In genomic region chr10:87711798-87712197, GRCm38 (mm10) we compare ENCODE assay signal across 11 mouse cellular contexts.
DNase-seq lines count a peak whose midpoint lies in the region; ATAC-seq and TF ChIP-seq lines count a peak whose summit lies in the region.
"Had no signal": no experiment of that assay in that cellular context is flagged by ENCODE, and none has a peak within 500 bp of the region (broad histone marks: within the 10 kb centered on the region; RNA-seq: fewer than 3 reads in every experiment).

No protein-coding gene starts in this region.

- H3K4me1 ChIP-seq in liver, adult 2 months (ENCODE audit: control insufficient read depth, insufficient read depth, low read length), result peaks cover 7% of the 10 kb centered on the region; the same call in 1 of the 2 replicates
- no peaks in the 10 kb centered on the region for H3K4me1 ChIP-seq in liver, embryonic 12.5 days
- 0 out of 2 replicates have a peak, but pooled peaks cover 3% of the 10 kb centered on the region for H3K4me1 ChIP-seq in kidney, adult 2 months (ENCODE audit: control insufficient read depth, insufficient read depth, low read length)
- H3K4me1 ChIP-seq: embryonic facial prominence, embryonic 10.5 days; neural tube, embryonic 12.5 days had no signal

- 10% methylated on average over 3 of the region's 3 CpGs for WGBS in liver, adult 2 months
- 53% methylated on average over 3 of the region's 3 CpGs for WGBS in liver, embryonic 12.5 days (ENCODE audit: insufficient replicate concordance)
- WGBS in kidney, adult 2 months, result 25% methylated on average over 3 of the region's 3 CpGs

- no peak for TF ChIP-seq POLR2A in liver, adult 2 months (IDR thresholded peaks at IDR 0.05; ENCODE audit: extremely low read depth, insufficient read depth, low read length)
- no peak for TF ChIP-seq POLR2A in kidney, adult 2 months (IDR thresholded peaks at IDR 0.05; ENCODE audit: low read depth, low read length)

- H3K27me3 ChIP-seq in liver, adult 2 months (ENCODE audit: control insufficient read depth, insufficient read depth, low read length), result no peaks in the 10 kb centered on the region
- no peaks in the 10 kb centered on the region for H3K27me3 ChIP-seq in liver, embryonic 12.5 days (replicated peaks)
- no peaks in the 10 kb centered on the region for H3K27me3 ChIP-seq in kidney, adult 2 months (replicated peaks; ENCODE audit: control insufficient read depth, insufficient read depth, low read length)
- H3K27me3 ChIP-seq: neural tube, embryonic 12.5 days had no signal

- H3K9me3 ChIP-seq in liver, embryonic 12.5 days (replicated peaks), result no peaks in the 10 kb centered on the region
- H3K9me3 ChIP-seq: embryonic facial prominence, embryonic 10.5 days; neural tube, embryonic 12.5 days had no signal

- ATAC-seq in liver, embryonic 12.5 days, result no peak

- H3K36me3 ChIP-seq in liver, adult 2 months (ENCODE audit: control insufficient read depth, insufficient read depth, low read length), result no peaks in the 10 kb centered on the region
- H3K36me3 ChIP-seq in liver, embryonic 12.5 days, result no peaks in the 10 kb centered on the region
- H3K36me3 ChIP-seq in kidney, adult 2 months (ENCODE audit: control insufficient read depth, insufficient read depth, low read length), result no peaks in the 10 kb centered on the region
- H3K36me3 ChIP-seq: embryonic facial prominence, embryonic 10.5 days; neural tube, embryonic 12.5 days had no signal

- no peaks in the 10 kb centered on the region for H3K79me2 ChIP-seq in liver, adult 2 months (ENCODE audit: control insufficient read depth, insufficient read depth, low read length)

- no peak overlapping the region for H3K4me2 ChIP-seq in liver, embryonic 12.5 days
- H3K4me2 ChIP-seq: neural tube, embryonic 12.5 days had no signal

- H3K9ac ChIP-seq in liver, adult 2 months (ENCODE audit: low read depth, low read length), result no peak overlapping the region
- H3K9ac ChIP-seq in liver, embryonic 12.5 days, result no peak overlapping the region
- H3K9ac ChIP-seq: neural tube, embryonic 12.5 days had no signal

- TF ChIP-seq CTCF in liver, adult 2 months (IDR thresholded peaks at IDR 0.05; ENCODE audit: low read depth, low read length), result no peak
- TF ChIP-seq CTCF in kidney, adult 2 months (conservative IDR thresholded peaks at IDR 0.05; ENCODE audit: insufficient read depth, insufficient read length, low read depth, low read length), result no peak

- H3K4me3 ChIP-seq in liver, adult 2 months (ENCODE audit: insufficient read depth, low read depth, low read length), result no peak overlapping the region
- H3K4me3 ChIP-seq in liver, embryonic 12.5 days, result no peak overlapping the region
- no peak overlapping the region for H3K4me3 ChIP-seq in kidney, adult 2 months (ENCODE audit: insufficient read depth, low read depth, low read length)
- H3K4me3 ChIP-seq: embryonic facial prominence, embryonic 10.5 days; neural tube, embryonic 12.5 days had no signal

- H3K27ac ChIP-seq in liver, adult 2 months (replicated peaks; ENCODE audit: insufficient read depth, low read depth, low read length), result peak overlapping the region; percentile 69
- no peak overlapping the region for H3K27ac ChIP-seq in liver, embryonic 12.5 days
- no peak overlapping the region for H3K27ac ChIP-seq in kidney, adult 2 months (ENCODE audit: insufficient read depth, low read depth, low read length)
- H3K27ac ChIP-seq: embryonic facial prominence, embryonic 10.5 days; neural tube, embryonic 12.5 days had no signal

- peak; percentile 100 for DNase-seq in liver, adult 2 months (ENCODE audit: extremely low read depth, low read depth, low spot score)
- DNase-seq in brain, adult 2 months (ENCODE audit: low read depth, low spot score), result peak; percentile 12
- DNase-seq in kidney, adult 2 months, result peak; percentile 39
- peak; percentile 21 for DNase-seq in ovary, postnatal 36 days (ENCODE audit: low spot score)
- DNase-seq in frontal cortex, adult 2 months (ENCODE audit: extremely low spot score in 1 of 2, low spot score in 1 of 2), result no peak
- no peak for DNase-seq in urinary bladder, postnatal 10 days (ENCODE audit: low spot score)
- no peak for DNase-seq in left cerebral cortex, adult 9 months (ENCODE audit: low spot score in 2 of 2)
- DNase-seq: gastrocnemius, postnatal 25 days had no signal

Comparison
In these comparisons a context has a peak if more than half of its experiments do, and no peak if none do; other contexts are left out.
1. DNase-seq: peak in liver, adult 2 months (single experiment), brain, adult 2 months (single experiment), kidney, adult 2 months (single experiment) and ovary, postnatal 36 days (single experiment); none in frontal cortex, adult 2 months (0 of 2), urinary bladder, postnatal 10 days (single experiment) and left cerebral cortex, adult 9 months (0 of 2).